Mouse (Mus musculus): ENCODE data around the gene Gm14408.
"Not testable (repeated sequence)": the region's sequence is repeated elsewhere in the genome, so short reads cannot be mapped to it uniquely, and the experiment has no call there.

The Gm14408 gene

GRCm38 (mm10) chr2:176830840-176831239 is at the start of gene Gm14408:
Gene Gm14408 (plus strand): TSS chr2:176831140.
- DNase-seq (ENCODE audit: low read depth), result not testable (repeated sequence)

GRCm38 (mm10) chr2:176798312-176798711 is 32.6 kb upstream of the Gm14408 start, which contains the start of gene Gm14295:
Gene Gm14295 (plus strand): TSS chr2:176798612.
- DNase-seq (ENCODE audit: low read depth), result not testable (repeated sequence)

GRCm38 (mm10) chr2:176798785-176799184 is 32.2 kb upstream of the Gm14408 start:
- peak; percentile 1 for DNase-seq (ENCODE audit: low read depth)
